15 mouse cellular contexts compared by ENCODE assay signal in genomic region chr9:50433978-50434377, GRCm38 (mm10).
"Had no signal": no experiment of that assay in that cellular context is flagged by ENCODE, and none has a peak within 500 bp of the region (broad histone marks: within the 10 kb centered on the region; RNA-seq: fewer than 3 reads in every experiment).

No protein-coding gene starts in this region.

- ATAC-seq: intestine, embryonic 15.5 days; midbrain, embryonic 15.5 days had no signal

- DNase-seq: kidney, adult 2 months; lung, embryonic 14.5 days; lung, postnatal 10 days; lung, postnatal 4 days; right cerebral cortex, adult 18-20 months; right cerebral cortex, postnatal 25 days; thymus, postnatal 36 days had no signal

- H3K9ac ChIP-seq: intestine, embryonic 15.5 days; liver, embryonic 15.5 days; lung, embryonic 14.5 days; midbrain, embryonic 15.5 days; neural tube, embryonic 13.5 days had no signal

- H3K4me2 ChIP-seq: intestine, embryonic 15.5 days; liver, embryonic 11.5 days; liver, embryonic 15.5 days; lung, embryonic 14.5 days; midbrain, embryonic 15.5 days; neural tube, embryonic 13.5 days had no signal

- H3K4me3 ChIP-seq: intestine, embryonic 15.5 days; layer of hippocampus, adult 2 months; limb, embryonic 10.5 days; liver, embryonic 15.5 days; midbrain, embryonic 10.5 days; midbrain, embryonic 15.5 days; neural tube, embryonic 13.5 days had no signal

- H3K9me3 ChIP-seq: intestine, embryonic 15.5 days; limb, embryonic 10.5 days; liver, embryonic 15.5 days; midbrain, embryonic 10.5 days; midbrain, embryonic 15.5 days; neural tube, embryonic 13.5 days had no signal

- H3K36me3 ChIP-seq: intestine, embryonic 15.5 days; limb, embryonic 10.5 days; liver, embryonic 15.5 days; midbrain, embryonic 10.5 days; midbrain, embryonic 15.5 days; neural tube, embryonic 13.5 days had no signal

- H3K27me3 ChIP-seq: intestine, embryonic 15.5 days; liver, embryonic 15.5 days; midbrain, embryonic 15.5 days had no signal

- H3K4me1 ChIP-seq: liver, embryonic 15.5 days had no signal

- H3K27ac ChIP-seq: intestine, embryonic 15.5 days; layer of hippocampus, adult 2 months; limb, embryonic 10.5 days; liver, embryonic 15.5 days; midbrain, embryonic 10.5 days; midbrain, embryonic 15.5 days; neural tube, embryonic 13.5 days had no signal
